Mouse (Mus musculus) lung, embryonic 15.5 days (tissue): Measurements from ENCODE around the gene Lrrc75b. TPM values are rescaled to one million over a fixed set of nuclear protein-coding genes. Genes with fewer than 3 reads are reported as not detected.
A peak's percentile ranks its signal among the peaks of the same experiment; 100 is the strongest.
"Not testable (repeated sequence)": the region's sequence is repeated elsewhere in the genome, so short reads cannot be mapped to it uniquely, and the experiment has no call there.

Experiments used
- ATAC-seq: fragments of 200-750 bp; cut with Nextera tagmentation; 2 replicates; pipeline ENCODE4 v1.8.0; 2017; ENCODE audit warnings: moderate number of reproducible peaks, borderline replicate concordance; ENCODE audit not compliant: low FRiP score, low TSS enrichment; ENCODE audit errors: extremely low read depth
- H3K27ac ChIP-seq: fragments of 300-500 bp; sonication (generic); 2 replicates; pipeline ENCODE4 v1.5.1; 2015; ENCODE audit warnings: moderate library complexity, mild to moderate bottlenecking, inconsistent platforms
- H3K27me3 ChIP-seq: fragments of 300-500 bp; sonication (generic); 2 replicates; pipeline ENCODE4 v1.6.1; 2015; ENCODE audit warnings: inconsistent platforms
- H3K36me3 ChIP-seq: fragments of 300-500 bp; sonication (generic); 2 replicates; pipeline ENCODE4 v1.6.1; 2015; ENCODE audit warnings: inconsistent platforms
- H3K4me1 ChIP-seq: fragments of 300-500 bp; sonication (generic); 2 replicates; pipeline ENCODE4 v1.6.1; 2015; ENCODE audit warnings: inconsistent platforms
- H3K4me2 ChIP-seq: fragments of 300-500 bp; sonication (generic); 2 replicates; pipeline ENCODE4 v1.6.1; 2015; ENCODE audit warnings: inconsistent platforms, mild to moderate bottlenecking, moderate library complexity
- H3K4me3 ChIP-seq: fragments of 300-500 bp; sonication (generic); 2 replicates; pipeline ENCODE4 v1.5.1; 2015; ENCODE audit warnings: mild to moderate bottlenecking, inconsistent platforms
- H3K9ac ChIP-seq: fragments of 300-500 bp; sonication (generic); 2 replicates; pipeline ENCODE4 v1.6.1; 2015; ENCODE audit warnings: inconsistent platforms
- H3K9me3 ChIP-seq: fragments of 300-500 bp; sonication (generic); 2 replicates; pipeline ENCODE4 v1.6.1; 2016; ENCODE audit warnings: inconsistent platforms
- WGBS: fragments of 180-500 bp; shearing (Covaris S2); methylation state at CpG from one replicate; pipeline ENCODE4 v1.1.7; 2015; 5-methylcytosine and 5-hydroxymethylcytosine counted together
- polyA plus RNA-seq: library from polyadenylated mRNA; unstranded; fragments of >200 nt; fragmentation: Nextera tagmentation; extraction: Ambion mirVana; gene quantifications from 2 replicates; pipeline ENCODE4 v1.2.1, GENCODE M21; 2015

Lrrc75b gene
- polyA plus RNA-seq, 1 experiment from 2014 or later, result 1.1 TPM

GRCm38 (mm10) chr10:75587781-75588180 is 27.7 kb upstream of the Lrrc75b start:
- ATAC-seq, result no peak

GRCm38 (mm10) chr10:75586553-75586879 is 26.4 kb upstream of the Lrrc75b start:
- Histone ChIP-seq H3K4me3 (no peak overlapping the region), H3K9me3 (no peaks in the 10 kb centered on the region), H3K9ac (no peak overlapping the region), H3K27ac (no peak overlapping the region), H3K4me1 (peaks cover 24% of the 10 kb centered on the region), H3K36me3 (no peaks in the 10 kb centered on the region), H3K4me2 (no peak overlapping the region), H3K27me3 (peaks cover 10% of the 10 kb centered on the region)
- ATAC-seq, result no peak
- WGBS, result 74% methylated on average over 1 of the region's 1 CpGs

More at GRCm38 (mm10) chr10:75587781-75588180, 27.7 kb upstream of the Lrrc75b start:
- no peak overlapping the region for H3K9ac ChIP-seq
- peaks cover 31% of the 10 kb centered on the region for H3K4me1 ChIP-seq
- no peaks in the 10 kb centered on the region for H3K36me3 ChIP-seq
- H3K27me3 ChIP-seq, result peaks cover 10% of the 10 kb centered on the region
- no peaks in the 10 kb centered on the region for H3K9me3 ChIP-seq
- 63% methylated on average over 4 of the region's 4 CpGs for WGBS
- H3K4me3 ChIP-seq, result no peak overlapping the region
- H3K4me2 ChIP-seq, result no peak overlapping the region
- no peak overlapping the region for H3K27ac ChIP-seq

DNA sequence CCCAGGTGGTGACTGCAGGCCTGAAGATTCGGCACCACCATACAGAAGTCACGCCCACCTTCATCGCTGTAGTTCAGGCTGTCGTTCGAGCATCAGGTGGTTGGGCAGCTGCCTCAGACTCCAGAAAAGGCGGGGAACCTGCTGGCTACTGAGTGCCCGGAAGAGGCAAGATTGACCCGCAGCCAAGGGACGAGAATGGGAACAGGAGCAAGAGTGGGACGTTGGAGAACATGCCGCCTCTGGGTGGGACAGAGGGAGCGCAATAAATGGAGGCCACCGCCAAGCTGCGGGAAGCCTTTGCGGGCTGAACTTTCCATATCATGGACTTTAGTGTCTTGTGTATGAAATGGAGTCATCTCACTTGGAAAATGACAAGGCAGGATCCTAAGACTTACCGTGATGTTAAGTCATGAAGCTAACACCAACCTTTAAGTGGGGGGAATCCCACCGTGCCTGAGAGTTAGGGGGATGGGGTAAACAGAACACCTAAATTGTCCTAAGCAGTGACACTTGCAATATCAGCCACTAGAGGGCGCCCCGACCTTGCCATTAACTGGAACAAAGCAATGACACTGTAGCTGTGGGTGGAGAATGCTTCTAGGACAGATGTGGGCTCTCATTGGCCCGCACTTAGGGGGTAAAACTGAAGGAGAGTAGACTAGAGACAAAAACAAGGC is 25.9 kb upstream of the Lrrc75b start:
- ATAC-seq, result peak; percentile 62; the same call in 1 of the 2 replicates
- Histone ChIP-seq H3K4me3 (no peak overlapping the region), H3K9me3 (no peaks in the 10 kb centered on the region), H3K4me2 (peak overlapping the region; percentile 32; the same call in 1 of the 2 replicates), H3K27ac (no peak overlapping the region), H3K27me3 (peaks cover 10% of the 10 kb centered on the region), H3K9ac (no peak overlapping the region), H3K4me1 (peaks cover 24% of the 10 kb centered on the region), H3K36me3 (no peaks in the 10 kb centered on the region)
- 16% methylated on average over 20 of the region's 20 CpGs for WGBS

GRCm38 (mm10) chr10:75579129-75579528 is 19.0 kb upstream of the Lrrc75b start:
- no peaks in the 10 kb centered on the region for H3K36me3 ChIP-seq
- WGBS, result 74% methylated on average over 6 of the region's 6 CpGs
- no peak for ATAC-seq
- no peaks in the 10 kb centered on the region for H3K9me3 ChIP-seq
- no peak overlapping the region for H3K4me3 ChIP-seq
- no peak overlapping the region for H3K9ac ChIP-seq
- H3K4me2 ChIP-seq, result no peak overlapping the region
- H3K27ac ChIP-seq, result no peak overlapping the region
- no peaks in the 10 kb centered on the region; the same call in 1 of the 2 replicates for H3K27me3 ChIP-seq
- H3K4me1 ChIP-seq, result no peaks in the 10 kb centered on the region

DNA sequence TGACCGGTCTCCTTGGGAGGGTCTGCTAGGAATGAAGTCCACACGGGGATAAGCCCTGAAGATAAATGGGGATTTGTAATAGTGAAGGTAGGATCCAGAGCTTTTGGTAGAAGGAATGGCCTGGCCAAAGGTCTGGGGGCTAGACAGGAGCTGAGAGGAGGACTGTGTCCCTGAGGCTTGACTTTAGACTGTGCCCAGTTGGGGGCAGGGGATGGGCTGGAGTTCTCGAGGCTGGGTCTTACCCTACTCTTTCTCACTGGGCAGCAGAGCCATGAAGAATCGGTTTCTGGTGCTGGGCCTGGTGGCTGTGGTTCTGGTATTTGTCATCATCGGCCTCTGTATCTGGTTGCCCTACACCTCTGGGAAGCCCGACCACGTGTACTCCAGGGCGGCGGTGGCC is 13.8 kb upstream of the Lrrc75b start:
- no peak overlapping the region for H3K27ac ChIP-seq
- 82% methylated on average over 9 of the region's 9 CpGs for WGBS
- H3K9me3 ChIP-seq, result no peaks in the 10 kb centered on the region
- no peaks in the 10 kb centered on the region for H3K4me1 ChIP-seq
- H3K9ac ChIP-seq, result no peak overlapping the region
- no peak overlapping the region for H3K4me3 ChIP-seq
- H3K4me2 ChIP-seq, result no peak overlapping the region
- no peaks in the 10 kb centered on the region for H3K36me3 ChIP-seq
- no peaks in the 10 kb centered on the region; the same call in 1 of the 2 replicates for H3K27me3 ChIP-seq
- ATAC-seq, result no peak

GRCm38 (mm10) chr10:75573181-75573580 is 13.1 kb upstream of the Lrrc75b start:
- ATAC-seq, result no peak
- Histone ChIP-seq H3K9me3 (no peaks in the 10 kb centered on the region), H3K4me1 (no peaks in the 10 kb centered on the region), H3K27me3 (no peaks in the 10 kb centered on the region; the same call in 1 of the 2 replicates), H3K36me3 (no peaks in the 10 kb centered on the region), H3K4me3 (no peak overlapping the region), H3K27ac (no peak overlapping the region), H3K9ac (no peak overlapping the region), H3K4me2 (no peak overlapping the region)
- 76% methylated on average over 10 of the region's 10 CpGs for WGBS

DNA sequence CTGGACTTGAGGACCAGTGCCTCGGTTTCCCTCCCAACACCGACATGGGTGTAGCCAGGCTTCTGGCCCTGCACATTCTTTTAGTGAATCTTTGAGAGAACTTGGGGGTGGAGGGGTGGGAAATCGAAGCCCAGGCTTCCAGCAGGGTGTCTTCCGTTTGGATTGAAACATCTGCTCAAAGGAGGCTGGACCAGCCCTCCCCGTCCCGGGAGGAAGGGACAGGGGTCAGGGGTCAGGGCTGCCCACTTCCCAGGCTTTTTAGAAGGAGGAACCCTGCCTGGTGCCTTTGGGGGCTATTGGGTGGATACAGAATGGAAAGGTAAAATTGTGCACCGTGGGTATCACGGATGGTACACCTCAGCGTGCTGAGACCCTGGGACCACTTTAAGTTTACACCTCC is 11.8 kb upstream of the Lrrc75b start:
- Histone ChIP-seq H3K36me3 (no peaks in the 10 kb centered on the region), H3K4me1 (no peaks in the 10 kb centered on the region), H3K27ac (no peak overlapping the region), H3K27me3 (no peaks in the 10 kb centered on the region; the same call in 1 of the 2 replicates), H3K4me3 (no peak overlapping the region), H3K9me3 (no peaks in the 10 kb centered on the region), H3K9ac (no peak overlapping the region), H3K4me2 (no peak overlapping the region)
- ATAC-seq, result no peak
- WGBS, result 47% methylated on average over 9 of the region's 9 CpGs

- no peak overlapping the region for H3K4me2 ChIP-seq
- H3K4me3 ChIP-seq, result no peak overlapping the region
- H3K9me3 ChIP-seq, result no peaks in the 10 kb centered on the region
- H3K9ac ChIP-seq, result no peak overlapping the region
- 27% methylated on average over 10 of the region's 10 CpGs for WGBS
- no peaks in the 10 kb centered on the region for H3K4me1 ChIP-seq
- no peak overlapping the region for H3K27ac ChIP-seq
- H3K27me3 ChIP-seq, result no peaks in the 10 kb centered on the region; the same call in 1 of the 2 replicates
- no peaks in the 10 kb centered on the region for H3K36me3 ChIP-seq
- ATAC-seq, result no peak
Measured at GRCm38 (mm10) chr10:75570981-75571657, 11.0 kb upstream of the Lrrc75b start.

DNA sequence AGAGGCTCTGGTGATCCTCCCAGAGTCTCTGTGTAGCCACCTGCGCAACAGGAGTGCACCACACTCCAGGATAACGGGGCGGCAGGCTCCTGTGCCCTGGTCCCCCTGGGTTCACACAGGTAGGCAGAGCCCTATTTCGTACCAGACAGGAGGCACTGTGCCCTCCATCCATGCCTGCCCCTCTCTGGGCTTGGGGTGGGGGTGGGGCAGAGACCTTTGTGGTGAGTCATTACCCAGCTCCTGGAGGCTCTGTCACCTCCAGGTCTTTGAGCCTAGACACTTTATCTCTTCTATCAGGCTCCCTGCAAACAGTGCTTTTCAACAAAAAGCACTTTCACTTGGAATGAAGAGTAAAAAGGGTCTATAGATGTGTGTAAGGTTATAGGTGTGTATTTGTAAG is 8.7 kb upstream of the Lrrc75b start:
- no peaks in the 10 kb centered on the region for H3K4me1 ChIP-seq
- no peak overlapping the region for H3K9ac ChIP-seq
- no peak for ATAC-seq
- H3K36me3 ChIP-seq, result no peaks in the 10 kb centered on the region
- no peaks in the 10 kb centered on the region; the same call in 1 of the 2 replicates for H3K27me3 ChIP-seq
- H3K4me2 ChIP-seq, result peak overlapping the region; percentile 11; the same call in 1 of the 2 replicates
- H3K27ac ChIP-seq, result no peak overlapping the region
- H3K9me3 ChIP-seq, result no peaks in the 10 kb centered on the region
- H3K4me3 ChIP-seq, result no peak overlapping the region
- 15% methylated on average over 4 of the region's 4 CpGs for WGBS

DNA sequence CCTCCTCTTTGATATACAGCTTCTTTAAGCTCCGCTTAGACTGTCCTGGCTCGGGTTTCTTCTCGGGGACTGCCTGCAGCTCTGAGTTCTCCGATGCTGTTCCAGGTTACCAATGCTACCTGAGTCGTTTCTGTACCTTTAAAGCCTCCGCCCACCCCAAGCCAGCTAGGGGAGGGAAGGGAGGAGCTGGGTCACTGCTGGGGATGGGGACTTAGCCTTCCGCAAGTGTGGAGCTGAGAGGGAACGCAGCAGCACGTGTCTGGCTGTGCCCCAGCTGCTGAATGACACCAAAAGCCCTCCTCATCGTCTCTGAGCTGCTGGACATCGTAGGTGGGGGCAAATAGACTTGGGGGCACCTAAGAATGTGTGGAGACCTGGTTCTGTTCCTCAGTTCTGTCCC is 8.3 kb upstream of the Lrrc75b start:
- WGBS, result 11% methylated on average over 11 of the region's 11 CpGs
- no peak overlapping the region for H3K27ac ChIP-seq
- peak overlapping the region; percentile 11; the same call in 1 of the 2 replicates for H3K4me2 ChIP-seq
- no peak overlapping the region for H3K4me3 ChIP-seq
- no peaks in the 10 kb centered on the region; the same call in 1 of the 2 replicates for H3K27me3 ChIP-seq
- H3K9me3 ChIP-seq, result no peaks in the 10 kb centered on the region
- H3K9ac ChIP-seq, result no peak overlapping the region
- no peaks in the 10 kb centered on the region for H3K4me1 ChIP-seq
- no peak for ATAC-seq
- no peaks in the 10 kb centered on the region for H3K36me3 ChIP-seq

DNA sequence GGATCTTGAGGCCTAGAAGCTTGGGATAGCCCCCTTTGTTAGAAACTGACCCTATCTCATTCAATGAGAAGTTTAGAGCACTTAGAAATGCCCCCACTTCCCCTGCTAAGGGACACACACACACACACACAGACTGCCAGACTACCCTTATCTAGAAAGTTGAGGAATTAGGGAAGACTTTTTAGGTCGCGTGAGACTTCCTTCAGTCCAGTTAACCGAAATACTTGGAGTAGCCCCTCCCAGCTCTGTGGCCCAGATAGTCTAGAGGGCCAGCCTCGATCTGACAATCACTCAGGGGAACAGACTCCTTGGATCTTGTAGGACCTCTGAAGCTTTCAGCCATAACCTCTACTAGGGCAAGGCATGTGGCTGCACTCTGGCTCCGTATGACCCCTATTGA is 7.9 kb upstream of the Lrrc75b start:
- Histone ChIP-seq H3K9ac (no peak overlapping the region), H3K4me2 (no peak overlapping the region), H3K4me1 (no peaks in the 10 kb centered on the region), H3K9me3 (no peaks in the 10 kb centered on the region), H3K27ac (no peak overlapping the region), H3K4me3 (no peak overlapping the region), H3K36me3 (no peaks in the 10 kb centered on the region), H3K27me3 (0 out of 2 replicates have a peak, but pooled peaks cover 2% of the 10 kb centered on the region)
- WGBS, result 26% methylated on average over 5 of the region's 5 CpGs
- no peak for ATAC-seq

GRCm38 (mm10) chr10:75566765-75567164 is 6.6 kb upstream of the Lrrc75b start:
- 78% methylated on average over 2 of the region's 2 CpGs for WGBS
- H3K27ac ChIP-seq, H3K9me3 ChIP-seq: not testable (repeated sequence)

More at GRCm38 (mm10) chr10:75566765-75567164, 6.6 kb upstream of the Lrrc75b start:
- H3K4me1 ChIP-seq, H3K4me3 ChIP-seq, H3K9ac ChIP-seq, H3K27me3 ChIP-seq, H3K4me2 ChIP-seq, ATAC-seq, H3K36me3 ChIP-seq: not testable (repeated sequence)
